Mouse (Mus musculus) MEL (cell line): ENCODE data around the gene Mrpl43.

Source experiments
- CHD1 ChIP-seq: IDR thresholded peaks from 2 replicates; pipeline ENCODE4 v1.6.1; 2012; ENCODE audit warnings: low read depth, mild to moderate bottlenecking, inconsistent platforms, low read length, improper control_type of control experiment
- CTCF ChIP-seq, 3 experiments: IDR thresholded peaks in 2 of 3; conservative IDR thresholded peaks in 1 of 3; 2 replicates each; pipeline ENCODE4 v1.5.1; 2011 to 2012; ENCODE audit warnings: low read length in 3 of 3, low read depth in 2 of 3, mild to moderate bottlenecking in 2 of 3, improper control_type of control experiment in 1 of 3, inconsistent platforms in 1 of 3, mixed read lengths in 1 of 3, moderate library complexity in 1 of 3; ENCODE audit not compliant: control insufficient read depth in 1 of 3, insufficient read depth in 1 of 3, poor library complexity in 1 of 3, severe bottlenecking in 1 of 3
- E2F4 ChIP-seq: IDR thresholded peaks from 2 replicates; pipeline ENCODE4 v1.6.1; 2011; ENCODE audit warnings: low read depth, low read length, improper control_type of control experiment, borderline replicate concordance
- EP300 ChIP-seq, 2 experiments: IDR thresholded peaks; 2 replicates each; pipeline ENCODE4 v1.6.1; 2011; ENCODE audit warnings: improper control_type of control experiment in 2 of 2, low read length in 2 of 2, low read depth in 1 of 2, mild to moderate bottlenecking in 1 of 2
- GATA1 ChIP-seq: IDR thresholded peaks from 2 replicates; pipeline ENCODE4 v1.6.1; 2011; ENCODE audit warnings: low read depth, low read length, improper control_type of control experiment
- HCFC1 ChIP-seq: IDR thresholded peaks from 2 replicates; pipeline ENCODE4 v1.6.1; 2012; ENCODE audit warnings: low read depth, mild to moderate bottlenecking, inconsistent platforms, low read length, improper control_type of control experiment, moderate library complexity
- KAT2A ChIP-seq: conservative IDR thresholded peaks from 2 replicates; pipeline ENCODE4 v1.6.1; 2012; ENCODE audit warnings: low read depth, low read length, improper control_type of control experiment, inconsistent platforms
- MAX ChIP-seq: IDR thresholded peaks from 2 replicates; pipeline ENCODE4 v1.6.1; 2011; ENCODE audit warnings: low read length, improper control_type of control experiment
- MEF2A ChIP-seq: IDR thresholded peaks from 2 replicates; pipeline ENCODE4 v1.6.1; 2014; ENCODE audit warnings: low read depth, mild to moderate bottlenecking, inconsistent platforms, low read length, improper control_type of control experiment; ENCODE audit not compliant: poor library complexity, insufficient replicate concordance, severe bottlenecking; ENCODE audit errors: extremely low read depth
- NRF1 ChIP-seq: IDR thresholded peaks from 2 replicates; pipeline ENCODE4 v1.6.1; 2014; ENCODE audit warnings: low read depth, mild to moderate bottlenecking, inconsistent platforms, low read length, improper control_type of control experiment, moderate library complexity; ENCODE audit not compliant: poor library complexity, insufficient read depth, severe bottlenecking
- POLR2A ChIP-seq, 2 experiments: IDR thresholded peaks; 2 replicates each; pipeline ENCODE4 v1.6.1; 2011 to 2012; ENCODE audit warnings: low read length in 2 of 2, mild to moderate bottlenecking in 2 of 2, control low read depth in 1 of 2, improper control_type of control experiment in 1 of 2, low read depth in 1 of 2, moderate library complexity in 1 of 2; ENCODE audit not compliant: control insufficient read depth in 1 of 2, insufficient read depth in 1 of 2, poor library complexity in 1 of 2
- SIN3A ChIP-seq: IDR thresholded peaks from 2 replicates; pipeline ENCODE4 v1.6.1; 2012; ENCODE audit warnings: low read length, improper control_type of control experiment, inconsistent platforms

DNA sequence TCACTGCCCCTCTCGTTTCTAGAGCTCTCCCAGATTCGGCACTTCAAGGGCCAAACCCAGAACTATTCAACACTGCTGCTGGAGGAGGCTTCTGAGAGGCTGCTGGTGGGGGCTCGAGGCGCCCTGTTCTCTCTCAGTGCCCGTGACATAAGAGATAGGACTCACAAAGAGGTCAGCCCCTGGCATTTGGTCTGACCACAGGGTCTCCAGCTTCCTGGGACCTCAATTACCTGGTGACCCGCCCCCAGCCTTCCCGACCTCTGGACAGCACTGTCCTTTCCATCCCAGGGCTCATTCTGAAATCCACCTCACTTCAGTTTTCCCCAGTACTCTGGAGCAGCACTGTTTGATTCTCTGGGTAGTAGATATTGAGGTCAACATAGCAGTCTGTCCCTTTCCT, 13.5 kb downstream of the Mrpl43 start:
- TF ChIP-seq MEF2A, result no peak
- no peak for TF ChIP-seq POLR2A (IDR thresholded peaks at IDR 0.05; ENCODE audit: control insufficient read depth in 1 of 2, insufficient read depth in 1 of 2, low read depth in 1 of 2, low read length in 2 of 2, poor library complexity in 1 of 2)
- TF ChIP-seq MAX, result no peak
- TF ChIP-seq CTCF (IDR thresholded peaks at IDR 0.05 in 2 of 3, conservative IDR thresholded peaks at IDR 0.05 in 1 of 3; ENCODE audit: control insufficient read depth in 1 of 3, insufficient read depth in 1 of 3, low read depth in 2 of 3, low read length in 3 of 3, poor library complexity in 1 of 3, severe bottlenecking in 1 of 3), result no peak
- no peak for TF ChIP-seq NRF1
- no peak for TF ChIP-seq HCFC1
- no peak for TF ChIP-seq KAT2A
- no peak for TF ChIP-seq SIN3A
- no peak for TF ChIP-seq GATA1
- TF ChIP-seq CHD1, result no peak
- no peak for TF ChIP-seq EP300 (IDR thresholded peaks at IDR 0.05; ENCODE audit: low read depth in 1 of 2, low read length in 2 of 2)
- TF ChIP-seq E2F4, result no peak
